Mouse (Mus musculus): ENCODE data around the gene Trio.

DNA sequence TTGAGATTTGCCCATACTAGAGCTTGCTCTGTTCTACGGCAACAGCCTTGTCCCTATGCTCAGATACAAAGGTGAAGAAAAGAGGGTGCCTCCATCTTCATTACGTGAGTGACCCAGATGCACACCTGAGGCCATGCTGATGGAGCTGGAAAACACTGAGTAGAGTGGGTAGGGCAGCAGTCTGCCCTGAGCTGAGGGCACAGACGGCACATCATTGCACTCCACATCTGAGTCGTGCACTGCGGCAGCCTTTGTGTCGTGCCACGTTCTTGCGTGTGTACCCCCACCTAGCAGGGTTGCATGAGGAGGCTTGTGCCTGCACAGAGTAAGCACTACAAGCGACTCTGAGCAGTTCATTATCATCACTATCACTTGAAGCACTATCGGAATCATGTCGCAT, 80.8 kb downstream of the Trio start:
- no peak for TF ChIP-seq CTCF (IDR thresholded peaks at IDR 0.05; ENCODE audit: low read depth, low read length)
- no peak for TF ChIP-seq TAL1 (conservative IDR thresholded peaks at IDR 0.05; ENCODE audit: low read depth, low read length)
- TF ChIP-seq GATA1 (IDR thresholded peaks at IDR 0.05; ENCODE audit: borderline replicate concordance, low read length), result no peak
- no peak for TF ChIP-seq GATA2 (IDR thresholded peaks at IDR 0.05; ENCODE audit: borderline replicate concordance, low read depth, low read length)
- TF ChIP-seq POLR2AphosphoS5 (IDR thresholded peaks at IDR 0.05; ENCODE audit: insufficient replicate concordance, low read depth, low read length), result no peak

Data from G1E (cell line).